Mouse (Mus musculus): Measurements from ENCODE around the gene Syne1. TPM values are rescaled to one million over a fixed set of nuclear protein-coding genes. Genes with fewer than 3 reads are reported as not detected.

Syne1 gene
- total RNA-seq, 1 experiment = 7.1 TPM

GRCm38 (mm10) chr10:5017148-5017547 lies 534.1 kb downstream of the Syne1 start:
- Histone ChIP-seq H3K4me3 (ENCODE audit: insufficient read depth in 1 of 2, low read depth in 1 of 2, low read length in 2 of 2, poor library complexity in 1 of 2, severe bottlenecking in 1 of 2) (no peak overlapping the region), H3K36me3 (ENCODE audit: control insufficient read depth, insufficient read depth, low read length, poor library complexity, severe bottlenecking) (no peaks in the 10 kb centered on the region), H3K27ac (ENCODE audit: insufficient read depth, low read depth, low read length, poor library complexity, severe bottlenecking) (no peak overlapping the region), H3K9ac (ENCODE audit: insufficient read depth, low read depth, low read length, poor library complexity, severe bottlenecking) (no peak overlapping the region), H3K9me3 (ENCODE audit: control insufficient read depth, insufficient read depth, low read depth, low read length) (no peaks in the 10 kb centered on the region), H3K4me1 (ENCODE audit: control insufficient read depth in 2 of 2, insufficient read depth in 2 of 2, low read length in 2 of 2, poor library complexity in 1 of 2) (no peaks in the 10 kb centered on the region)
- no peak for TF ChIP-seq ZNF384 (IDR thresholded peaks at IDR 0.05; ENCODE audit: low read depth, low read length)
- TF ChIP-seq MAFK (IDR thresholded peaks at IDR 0.05; ENCODE audit: insufficient read depth, low read depth, low read length) = no peak
- TF ChIP-seq HCFC1 (IDR thresholded peaks at IDR 0.05; ENCODE audit: borderline replicate concordance, insufficient read depth, low read length) = no peak
- no peak for TF ChIP-seq ZC3H11A (IDR thresholded peaks at IDR 0.05; ENCODE audit: borderline replicate concordance, low read depth, low read length)
- no peak for TF ChIP-seq CHD2 (IDR thresholded peaks at IDR 0.05; ENCODE audit: low read depth, low read length)
- in situ Hi-C loops (cut with MboI; ENCODE audit: low sequenced_read_pairs in 2 of 2, unreplicated experiment in 2 of 2) = no loop called here
- no peak for DNase-seq (ENCODE audit: low read depth, low spot score)

- H3K27ac ChIP-seq (ENCODE audit: insufficient read depth, low read depth, low read length, poor library complexity, severe bottlenecking) = no peak overlapping the region
- in situ Hi-C loops (cut with MboI; ENCODE audit: low sequenced_read_pairs in 2 of 2, unreplicated experiment in 2 of 2) = no loop called here
- DNase-seq (ENCODE audit: low read depth, low spot score) = no peak
- no peaks in the 10 kb centered on the region for H3K4me1 ChIP-seq (ENCODE audit: control insufficient read depth in 2 of 2, insufficient read depth in 2 of 2, low read length in 2 of 2, poor library complexity in 1 of 2)
- no peak for TF ChIP-seq HCFC1 (IDR thresholded peaks at IDR 0.05; ENCODE audit: borderline replicate concordance, insufficient read depth, low read length)
- H3K9ac ChIP-seq (ENCODE audit: insufficient read depth, low read depth, low read length, poor library complexity, severe bottlenecking) = no peak overlapping the region
- no peaks in the 10 kb centered on the region for H3K9me3 ChIP-seq (ENCODE audit: control insufficient read depth, insufficient read depth, low read depth, low read length)
- no peaks in the 10 kb centered on the region for H3K36me3 ChIP-seq (ENCODE audit: control insufficient read depth, insufficient read depth, low read length, poor library complexity, severe bottlenecking)
- H3K4me3 ChIP-seq (ENCODE audit: insufficient read depth in 1 of 2, low read depth in 1 of 2, low read length in 2 of 2, poor library complexity in 1 of 2, severe bottlenecking in 1 of 2) = no peak overlapping the region
Measured at GRCm38 (mm10) chr10:5014976-5015375, 536.3 kb downstream of the Syne1 start.

GRCm38 (mm10) chr10:5012004-5012403 lies 539.3 kb downstream of the Syne1 start:
- in situ Hi-C loops (cut with MboI; ENCODE audit: low sequenced_read_pairs in 2 of 2, unreplicated experiment in 2 of 2) = no loop called here
- Histone ChIP-seq H3K4me3 (ENCODE audit: insufficient read depth in 1 of 2, low read depth in 1 of 2, low read length in 2 of 2, poor library complexity in 1 of 2, severe bottlenecking in 1 of 2) (no peak overlapping the region), H3K27ac (ENCODE audit: insufficient read depth, low read depth, low read length, poor library complexity, severe bottlenecking) (no peak overlapping the region), H3K9me3 (ENCODE audit: control insufficient read depth, insufficient read depth, low read depth, low read length) (no peaks in the 10 kb centered on the region), H3K36me3 (ENCODE audit: control insufficient read depth, insufficient read depth, low read length, poor library complexity, severe bottlenecking) (no peaks in the 10 kb centered on the region), H3K4me1 (ENCODE audit: control insufficient read depth in 2 of 2, insufficient read depth in 2 of 2, low read length in 2 of 2, poor library complexity in 1 of 2) (no peaks in the 10 kb centered on the region), H3K9ac (ENCODE audit: insufficient read depth, low read depth, low read length, poor library complexity, severe bottlenecking) (no peak overlapping the region)
- TF ChIP-seq CHD2 (IDR thresholded peaks at IDR 0.05; ENCODE audit: low read depth, low read length) (no peak), MAFK (IDR thresholded peaks at IDR 0.05; ENCODE audit: insufficient read depth, low read depth, low read length) (no peak), ZNF384 (IDR thresholded peaks at IDR 0.05; ENCODE audit: low read depth, low read length) (no peak), ZC3H11A (IDR thresholded peaks at IDR 0.05; ENCODE audit: borderline replicate concordance, low read depth, low read length) (no peak), HCFC1 (IDR thresholded peaks at IDR 0.05; ENCODE audit: borderline replicate concordance, insufficient read depth, low read length) (no peak)
- no peak for DNase-seq (ENCODE audit: low read depth, low spot score)

GRCm38 (mm10) chr10:5008795-5009366 lies 542.4 kb downstream of the Syne1 start:
- Histone ChIP-seq H3K9me3 (ENCODE audit: control insufficient read depth, insufficient read depth, low read depth, low read length) (no peaks in the 10 kb centered on the region), H3K36me3 (ENCODE audit: control insufficient read depth, insufficient read depth, low read length, poor library complexity, severe bottlenecking) (no peaks in the 10 kb centered on the region), H3K27ac (ENCODE audit: insufficient read depth, low read depth, low read length, poor library complexity, severe bottlenecking) (no peak overlapping the region), H3K4me1 (ENCODE audit: control insufficient read depth in 2 of 2, insufficient read depth in 2 of 2, low read length in 2 of 2, poor library complexity in 1 of 2) (no peaks in the 10 kb centered on the region), H3K9ac (ENCODE audit: insufficient read depth, low read depth, low read length, poor library complexity, severe bottlenecking) (no peak overlapping the region), H3K4me3 (ENCODE audit: insufficient read depth in 1 of 2, low read depth in 1 of 2, low read length in 2 of 2, poor library complexity in 1 of 2, severe bottlenecking in 1 of 2) (no peak overlapping the region)
- in situ Hi-C loops (cut with MboI; ENCODE audit: low sequenced_read_pairs in 2 of 2, unreplicated experiment in 2 of 2) = no loop called here
- DNase-seq (ENCODE audit: low read depth, low spot score) = no peak
- TF ChIP-seq MAFK (IDR thresholded peaks at IDR 0.05; ENCODE audit: insufficient read depth, low read depth, low read length) (no peak), CHD2 (IDR thresholded peaks at IDR 0.05; ENCODE audit: low read depth, low read length) (no peak), ZC3H11A (IDR thresholded peaks at IDR 0.05; ENCODE audit: borderline replicate concordance, low read depth, low read length) (no peak), ZNF384 (IDR thresholded peaks at IDR 0.05; ENCODE audit: low read depth, low read length) (no peak), HCFC1 (IDR thresholded peaks at IDR 0.05; ENCODE audit: borderline replicate concordance, insufficient read depth, low read length) (no peak)

- Histone ChIP-seq H3K36me3 (ENCODE audit: control insufficient read depth, insufficient read depth, low read length, poor library complexity, severe bottlenecking) (no peaks in the 10 kb centered on the region), H3K9ac (ENCODE audit: insufficient read depth, low read depth, low read length, poor library complexity, severe bottlenecking) (no peak overlapping the region), H3K4me1 (ENCODE audit: control insufficient read depth in 2 of 2, insufficient read depth in 2 of 2, low read length in 2 of 2, poor library complexity in 1 of 2) (no peaks in the 10 kb centered on the region), H3K27ac (ENCODE audit: insufficient read depth, low read depth, low read length, poor library complexity, severe bottlenecking) (no peak overlapping the region), H3K9me3 (ENCODE audit: control insufficient read depth, insufficient read depth, low read depth, low read length) (no peaks in the 10 kb centered on the region), H3K4me3 (ENCODE audit: insufficient read depth in 1 of 2, low read depth in 1 of 2, low read length in 2 of 2, poor library complexity in 1 of 2, severe bottlenecking in 1 of 2) (no peak overlapping the region)
- no peak for DNase-seq (ENCODE audit: low read depth, low spot score)
- in situ Hi-C loops (cut with MboI; ENCODE audit: low sequenced_read_pairs in 2 of 2, unreplicated experiment in 2 of 2) = no loop called here
- no peak for TF ChIP-seq HCFC1 (IDR thresholded peaks at IDR 0.05; ENCODE audit: borderline replicate concordance, insufficient read depth, low read length)
- TF ChIP-seq MAFK (IDR thresholded peaks at IDR 0.05; ENCODE audit: insufficient read depth, low read depth, low read length) = no peak
- TF ChIP-seq CHD2 (IDR thresholded peaks at IDR 0.05; ENCODE audit: low read depth, low read length) = no peak
- TF ChIP-seq ZNF384 (IDR thresholded peaks at IDR 0.05; ENCODE audit: low read depth, low read length) = no peak
- no peak for TF ChIP-seq ZC3H11A (IDR thresholded peaks at IDR 0.05; ENCODE audit: borderline replicate concordance, low read depth, low read length)
Measured at GRCm38 (mm10) chr10:4996592-4996991, 554.7 kb downstream of the Syne1 start.
